Mouse (Mus musculus) brain, embryonic 14.5 days (tissue): ENCODE data around the gene Gm19684.
"Not testable (repeated sequence)": the region's sequence is repeated elsewhere in the genome, so short reads cannot be mapped to it uniquely, and the experiment has no call there.

Experiments
- CTCF ChIP-seq: fragments of 200-500 bp; IDR thresholded peaks from 2 replicates; pipeline ENCODE4 v1.5.1; 2012; ENCODE audit warnings: inconsistent platforms, mild to moderate bottlenecking, moderate library complexity, borderline replicate concordance; ENCODE audit not compliant: insufficient read depth, insufficient read length; ENCODE audit errors: extremely low read depth
- POLR2A ChIP-seq: fragments of 200-500 bp; IDR thresholded peaks from 2 replicates; pipeline ENCODE4 v1.6.1; 2012; ENCODE audit warnings: mild to moderate bottlenecking, inconsistent platforms, borderline replicate concordance; ENCODE audit not compliant: poor library complexity, insufficient read depth, insufficient read length, severe bottlenecking; ENCODE audit errors: extremely low read depth

GRCm38 (mm10) chr17:36110641-36111509, 10.6 kb upstream of the Gm19684 start:
- 0 out of 2 replicates have a peak, but pooled peaks have one; percentile 2 for TF ChIP-seq CTCF
- TF ChIP-seq POLR2A: not testable (repeated sequence)
